Mouse (Mus musculus) embryonic facial prominence, embryonic 14.5 days (tissue): ENCODE results near the gene Colgalt2. TPM values are rescaled to one million over a fixed set of nuclear protein-coding genes. Genes with fewer than 3 reads are reported as not detected.
A peak's percentile ranks its signal among the peaks of the same experiment; 100 is the strongest.

Source experiments
- ATAC-seq: fragments of 200-750 bp; cut with Nextera tagmentation; 2 replicates; pipeline ENCODE4 v1.8.0; 2017; ENCODE audit warnings: low read depth, moderate number of reproducible peaks, moderate TSS enrichment
- DNase-seq: peaks from one replicate; pipeline ENCODE4 v3.0.0-alpha.2; 2015; ENCODE audit warnings: low spot score
- H3K27ac ChIP-seq: fragments of 300-500 bp; sonication (generic); replicated peaks from 2 replicates; pipeline ENCODE4 v1.5.1; 2014; ENCODE audit warnings: low read depth, mild to moderate bottlenecking, low read length, moderate library complexity
- H3K27me3 ChIP-seq: fragments of 300-500 bp; sonication (generic); replicated peaks from 2 replicates; pipeline ENCODE4 v1.6.1; 2014; ENCODE audit warnings: low read length; ENCODE audit not compliant: control insufficient read depth, insufficient read depth
- H3K36me3 ChIP-seq: fragments of 300-500 bp; sonication (generic); 2 replicates; pipeline ENCODE4 v1.6.1; 2014; ENCODE audit warnings: low read length, mixed read lengths; ENCODE audit not compliant: control insufficient read depth, insufficient read depth
- H3K4me1 ChIP-seq: fragments of 300-500 bp; sonication (generic); 2 replicates; pipeline ENCODE4 v1.6.1; 2014; ENCODE audit warnings: antibody characterized with exemption, low read length; ENCODE audit not compliant: control insufficient read depth, insufficient read depth
- H3K4me2 ChIP-seq: fragments of 300-500 bp; sonication (generic); 2 replicates; pipeline ENCODE4 v1.6.1; 2014; ENCODE audit warnings: low read depth, mild to moderate bottlenecking, low read length, moderate library complexity, mixed read lengths
- H3K4me3 ChIP-seq: fragments of 300-500 bp; sonication (generic); 2 replicates; pipeline ENCODE4 v1.5.1; 2014; ENCODE audit warnings: low read depth, mild to moderate bottlenecking, low read length
- H3K9ac ChIP-seq: fragments of 300-500 bp; sonication (generic); 2 replicates; pipeline ENCODE4 v1.6.1; 2014; ENCODE audit warnings: low read depth, mild to moderate bottlenecking, low read length, moderate library complexity, mixed read lengths
- H3K9me3 ChIP-seq: fragments of 300-500 bp; sonication (generic); 2 replicates; pipeline ENCODE4 v1.6.1; 2016; ENCODE audit warnings: low read length; ENCODE audit not compliant: control insufficient read depth
- WGBS: fragments of 180-500 bp; shearing (Covaris S2); extraction: QIAGEN DNeasy Blood & Tissue Kit; methylation state at CpG from one replicate; pipeline ENCODE4 v1.1.7; 2014; 5-methylcytosine and 5-hydroxymethylcytosine counted together
- polyA plus RNA-seq: library from polyadenylated mRNA; unstranded; fragments of >200 nt; fragmentation: Nextera tagmentation; extraction: Ambion mirVana; gene quantifications from 2 replicates; pipeline ENCODE4 v1.2.1, GENCODE M21; 2014

The Colgalt2 gene
- polyA plus RNA-seq, 1 experiment from 2014 or later = 5.5 TPM

DNA sequence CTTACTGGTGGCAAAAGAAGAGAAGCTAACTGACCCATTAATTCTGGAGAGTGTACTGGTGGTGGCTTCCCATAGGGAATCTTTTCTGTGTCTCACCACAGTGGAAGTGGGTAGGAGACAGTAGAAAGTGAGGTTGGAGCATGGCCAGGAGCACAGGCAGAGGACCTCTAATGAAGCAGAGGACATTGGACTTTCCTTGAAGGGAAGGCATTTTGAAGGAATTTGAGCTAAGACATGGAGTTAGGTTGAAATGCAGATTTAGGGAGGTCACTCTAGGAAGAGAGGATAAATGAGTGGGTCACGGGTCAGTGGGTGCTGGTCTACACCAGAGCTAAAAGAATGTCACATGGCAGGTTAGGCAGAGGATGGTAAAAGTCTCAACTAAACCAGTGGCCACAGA is 91.2 kb downstream of the Colgalt2 start:
- H3K4me1 ChIP-seq = no peaks in the 10 kb centered on the region
- no peaks in the 10 kb centered on the region for H3K36me3 ChIP-seq
- ATAC-seq (no peak), DNase-seq (no peak)
- H3K4me2 ChIP-seq = no peak overlapping the region
- 91% methylated on average over 1 of the region's 1 CpGs for WGBS
- H3K9me3 ChIP-seq = no peaks in the 10 kb centered on the region
- no peak overlapping the region for H3K27ac ChIP-seq
- H3K4me3 ChIP-seq = no peak overlapping the region
- no peak overlapping the region for H3K9ac ChIP-seq
- H3K27me3 ChIP-seq = no peaks in the 10 kb centered on the region

DNA sequence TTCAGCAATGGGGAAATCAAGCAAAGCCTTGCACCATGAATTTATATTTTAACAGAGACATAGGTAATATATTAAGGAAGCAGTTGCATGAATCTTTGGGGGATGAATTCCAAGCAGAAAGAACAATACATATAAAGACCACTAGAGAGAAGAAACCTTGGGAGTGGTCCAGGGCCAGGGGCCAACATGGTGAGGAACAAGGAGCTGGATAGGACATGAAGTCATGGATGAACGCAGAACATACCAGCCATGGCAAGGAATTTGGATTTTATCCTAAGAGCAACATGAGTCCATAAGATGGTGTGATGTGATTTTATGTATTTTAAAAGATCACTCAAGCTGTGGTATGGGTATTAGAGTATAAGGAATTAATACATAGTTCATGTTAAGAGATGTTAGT is 92.6 kb downstream of the Colgalt2 start:
- no peaks in the 10 kb centered on the region for H3K27me3 ChIP-seq
- H3K36me3 ChIP-seq = no peaks in the 10 kb centered on the region
- H3K4me3 ChIP-seq = no peak overlapping the region
- no peaks in the 10 kb centered on the region for H3K9me3 ChIP-seq
- H3K4me2 ChIP-seq = no peak overlapping the region
- no peak overlapping the region for H3K9ac ChIP-seq
- 93% methylated on average over 1 of the region's 1 CpGs for WGBS
- no peak overlapping the region for H3K27ac ChIP-seq
- no peak for ATAC-seq
- H3K4me1 ChIP-seq = peaks cover 6% of the 10 kb centered on the region; the same call in 1 of the 2 replicates
- no peak for DNase-seq

DNA sequence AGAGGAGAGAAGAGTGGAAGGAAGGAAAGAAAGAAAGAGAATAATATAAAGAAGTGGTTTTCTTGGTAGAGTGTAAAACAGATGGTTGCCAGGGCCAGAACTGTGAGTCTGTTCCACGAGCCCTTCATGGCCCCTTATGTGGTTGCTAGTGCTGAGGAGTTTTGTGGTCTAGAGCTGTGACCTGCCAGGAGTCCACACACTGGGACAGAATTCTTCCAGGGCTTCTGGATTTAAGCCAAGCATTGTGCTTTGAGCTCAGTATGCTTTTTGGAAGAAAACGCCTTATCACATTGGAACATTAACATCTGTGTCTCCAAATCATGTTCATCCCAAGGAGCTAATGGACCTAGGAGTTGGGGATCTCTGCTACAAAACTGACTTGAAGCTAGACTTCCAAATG is 97.2 kb downstream of the Colgalt2 start:
- WGBS = 40% methylated on average over 2 of the region's 2 CpGs
- ATAC-seq (no peak), DNase-seq (peak; percentile 34)
- Histone ChIP-seq H3K9me3 (no peaks in the 10 kb centered on the region), H3K4me3 (no peak overlapping the region), H3K36me3 (no peaks in the 10 kb centered on the region), H3K4me2 (no peak overlapping the region), H3K4me1 (peaks cover 12% of the 10 kb centered on the region; the same call in 1 of the 2 replicates), H3K27ac (no peak overlapping the region), H3K27me3 (no peaks in the 10 kb centered on the region), H3K9ac (no peak overlapping the region)

DNA sequence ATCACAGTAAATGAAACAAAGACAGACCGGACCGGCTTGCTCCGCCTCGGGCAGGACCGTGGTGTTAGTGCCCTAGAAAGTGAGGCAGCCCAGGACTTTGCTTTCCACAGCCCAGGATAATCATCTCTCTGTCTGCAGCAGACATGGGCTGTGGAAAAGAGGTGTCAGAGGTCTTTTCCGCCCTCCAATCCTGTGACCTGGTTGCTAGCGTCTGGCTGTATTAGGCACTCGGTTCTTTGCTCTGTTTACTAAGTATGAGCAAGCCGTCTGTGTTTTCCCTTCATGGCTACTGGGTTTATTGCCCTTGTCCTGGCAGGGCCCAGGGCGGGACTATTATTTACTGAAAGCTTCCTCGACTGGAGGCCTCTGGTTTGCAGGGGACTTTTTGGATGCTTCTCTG is 98.0 kb downstream of the Colgalt2 start:
- 33% methylated on average over 11 of the region's 11 CpGs for WGBS
- Histone ChIP-seq H3K4me2 (peak overlapping the region; percentile 35), H3K27me3 (no peaks in the 10 kb centered on the region), H3K9ac (0 out of 2 replicates have a peak overlapping the region, but pooled peaks have one; percentile 19), H3K4me1 (peaks cover 12% of the 10 kb centered on the region; the same call in 1 of the 2 replicates), H3K36me3 (no peaks in the 10 kb centered on the region), H3K4me3 (no peak overlapping the region), H3K9me3 (no peaks in the 10 kb centered on the region), H3K27ac (peak overlapping the region; percentile 58; the same call in 1 of the 2 replicates)
- peak; percentile 62; the same call in 1 of the 2 replicates for ATAC-seq
- DNase-seq = no peak

DNA sequence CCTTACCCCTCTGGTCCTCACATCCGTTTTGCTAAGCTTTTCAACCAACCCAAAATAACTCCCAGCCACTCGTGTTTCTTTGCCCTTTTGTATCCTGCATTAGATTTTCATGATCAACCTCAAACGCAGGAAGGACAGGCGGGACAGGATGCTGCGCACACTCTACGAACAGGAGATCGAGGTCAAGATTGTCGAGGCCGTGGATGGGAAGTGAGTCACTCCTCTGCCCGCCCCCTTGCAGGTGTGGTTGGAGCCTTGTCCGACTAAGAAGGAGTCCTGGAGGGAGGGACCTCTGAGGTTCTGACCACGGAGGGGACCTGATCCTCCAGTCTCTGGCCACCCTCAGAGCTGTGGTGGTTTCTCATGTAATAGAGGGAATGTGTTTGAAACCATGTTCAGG is 100.2 kb downstream of the Colgalt2 start:
- no peak for ATAC-seq
- Histone ChIP-seq H3K9me3 (no peaks in the 10 kb centered on the region), H3K27ac (no peak overlapping the region), H3K36me3 (no peaks in the 10 kb centered on the region), H3K4me1 (peaks cover 12% of the 10 kb centered on the region; the same call in 1 of the 2 replicates), H3K4me2 (no peak overlapping the region), H3K9ac (no peak overlapping the region), H3K4me3 (no peak overlapping the region), H3K27me3 (no peaks in the 10 kb centered on the region)
- 72% methylated on average over 12 of the region's 12 CpGs for WGBS
- DNase-seq = no peak

DNA sequence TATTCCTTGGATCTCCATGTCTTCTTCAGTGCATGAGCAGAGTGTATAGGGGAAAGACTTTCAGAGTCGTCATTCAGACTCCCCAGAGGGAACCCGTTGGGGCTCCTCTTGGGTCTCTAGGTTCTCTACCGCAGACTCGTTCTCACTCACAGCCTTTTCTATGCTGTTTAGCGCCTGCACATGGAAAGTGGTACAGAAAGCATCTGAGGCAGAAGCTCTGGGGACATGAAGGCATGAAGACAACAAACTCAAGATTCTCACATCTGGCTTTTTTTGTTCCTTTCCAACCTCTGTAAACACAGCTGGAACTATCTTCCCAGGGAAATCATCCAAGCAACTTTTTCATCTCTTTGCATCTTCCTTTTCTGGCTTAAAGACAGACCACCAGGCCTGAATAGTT is 106.5 kb downstream of the Colgalt2 start:
- no peak for ATAC-seq
- H3K27ac ChIP-seq = no peak overlapping the region
- no peak overlapping the region for H3K4me2 ChIP-seq
- DNase-seq = peak; percentile 23
- H3K9ac ChIP-seq = no peak overlapping the region
- whole genome bisulfite sequencing = 83% methylated on average over 5 of the region's 5 CpGs
- H3K36me3 ChIP-seq = no peaks in the 10 kb centered on the region
- H3K4me3 ChIP-seq = no peak overlapping the region
- no peaks in the 10 kb centered on the region for H3K27me3 ChIP-seq
- no peaks in the 10 kb centered on the region for H3K9me3 ChIP-seq
- H3K4me1 ChIP-seq = no peaks in the 10 kb centered on the region

DNA sequence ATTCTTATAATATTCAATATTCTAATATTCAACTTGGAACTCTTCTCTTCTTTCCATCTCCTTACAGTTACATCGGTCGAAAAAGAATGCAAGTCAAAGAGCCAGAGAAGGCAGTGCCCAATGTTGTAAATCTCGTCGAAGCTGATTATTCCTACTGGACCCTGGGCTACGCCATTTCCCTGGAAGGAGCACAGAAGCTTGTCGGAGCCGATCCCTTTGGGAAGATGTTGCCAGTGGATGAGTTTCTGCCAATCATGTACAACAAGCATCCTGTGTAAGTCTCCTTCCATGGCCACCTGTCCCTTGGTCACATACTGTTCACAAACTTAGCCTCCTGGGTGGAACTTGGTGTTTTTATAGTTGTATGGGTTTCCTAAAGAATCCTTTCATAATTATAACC is 107.1 kb downstream of the Colgalt2 start:
- no peaks in the 10 kb centered on the region for H3K27me3 ChIP-seq
- H3K4me1 ChIP-seq = no peaks in the 10 kb centered on the region
- no peak overlapping the region for H3K27ac ChIP-seq
- H3K9ac ChIP-seq = no peak overlapping the region
- WGBS = 91% methylated on average over 7 of the region's 7 CpGs
- DNase-seq (no peak), ATAC-seq (no peak)
- H3K4me3 ChIP-seq = no peak overlapping the region
- H3K4me2 ChIP-seq = no peak overlapping the region
- no peaks in the 10 kb centered on the region for H3K36me3 ChIP-seq
- no peaks in the 10 kb centered on the region for H3K9me3 ChIP-seq

DNA sequence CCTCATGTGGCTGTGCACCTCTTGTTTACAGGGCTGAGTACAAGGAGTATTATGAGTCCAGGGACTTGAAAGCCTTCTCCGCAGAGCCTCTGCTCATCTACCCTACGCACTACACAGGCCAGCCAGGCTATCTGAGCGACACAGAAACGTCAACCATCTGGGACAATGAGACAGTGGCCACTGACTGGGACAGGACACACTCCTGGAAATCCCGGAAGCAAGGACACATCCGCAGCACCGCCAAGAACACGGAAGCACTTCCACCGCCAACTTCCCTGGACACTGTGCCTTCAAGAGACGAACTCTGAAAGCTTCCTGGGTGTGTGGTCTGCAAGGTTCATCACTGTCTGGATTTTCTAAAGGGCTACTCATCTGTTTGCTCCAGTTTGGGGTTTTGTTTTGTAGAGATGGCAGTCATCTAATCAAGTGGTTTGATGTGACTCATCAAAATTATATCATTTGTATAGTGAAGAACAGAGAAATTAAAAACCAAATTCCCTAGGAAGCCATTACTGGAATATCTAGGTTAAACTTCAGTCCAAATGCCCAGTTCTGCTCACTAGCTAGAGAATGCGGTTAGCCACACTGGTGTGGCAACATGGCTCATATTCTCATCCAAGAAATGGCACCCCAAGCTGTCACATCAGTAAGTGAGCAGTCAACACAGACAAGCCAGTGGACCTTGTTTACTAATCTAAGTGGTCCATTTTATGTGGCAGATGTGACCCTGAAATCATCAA is 109.0 kb downstream of the Colgalt2 start:
- Histone ChIP-seq H3K4me1 (no peaks in the 10 kb centered on the region), H3K9me3 (no peaks in the 10 kb centered on the region), H3K27me3 (no peaks in the 10 kb centered on the region), H3K27ac (no peak overlapping the region), H3K4me2 (no peak overlapping the region), H3K36me3 (no peaks in the 10 kb centered on the region), H3K9ac (no peak overlapping the region), H3K4me3 (no peak overlapping the region)
- DNase-seq (no peak), ATAC-seq (no peak)
- 91% methylated on average over 11 of the region's 11 CpGs for WGBS

DNA sequence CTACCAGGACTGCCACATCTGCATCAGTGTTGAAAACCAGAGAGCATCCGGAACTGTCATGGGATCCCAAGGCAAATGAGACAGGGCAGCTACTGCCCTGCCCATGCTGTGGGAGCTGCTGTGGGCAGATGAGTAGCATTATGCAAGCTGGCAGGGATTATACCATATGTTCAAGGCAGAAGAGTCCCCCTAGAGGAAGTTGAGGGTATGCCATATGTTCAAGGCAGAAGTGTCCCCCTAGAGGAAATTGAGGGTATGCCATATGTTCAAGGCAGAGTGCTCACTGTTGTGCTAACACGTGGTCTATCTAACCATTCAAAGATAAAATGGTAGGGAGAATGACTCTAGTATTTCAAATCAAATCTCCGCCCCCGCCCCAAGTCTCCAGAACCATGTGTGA is 111.6 kb downstream of the Colgalt2 start:
- Histone ChIP-seq H3K36me3 (no peaks in the 10 kb centered on the region), H3K9ac (no peak overlapping the region), H3K27ac (no peak overlapping the region), H3K4me1 (0 out of 2 replicates have a peak, but pooled peaks cover 5% of the 10 kb centered on the region), H3K27me3 (no peaks in the 10 kb centered on the region), H3K9me3 (no peaks in the 10 kb centered on the region), H3K4me2 (no peak overlapping the region), H3K4me3 (no peak overlapping the region)
- no peak for ATAC-seq
- peak; percentile 45 for DNase-seq
- 70% methylated on average over 4 of the region's 4 CpGs for WGBS
